Mouse (Mus musculus) kidney, embryonic 14.5 days (tissue): ENCODE results near the gene Spata4. TPM values are rescaled to one million over a fixed set of nuclear protein-coding genes. Genes with fewer than 3 reads are reported as not detected.

Source experiments
- polyA plus RNA-seq: library from polyadenylated mRNA; unstranded; fragments of >200 nt; fragmentation: Nextera tagmentation; extraction: Ambion mirVana; gene quantifications from 2 replicates; pipeline ENCODE4 v1.2.1, GENCODE M21; 2014

Spata4 gene
- polyA plus RNA-seq, 1 experiment from 2014 or later = not detected

Other genes starting within 250 kb of the Spata4 start
- 7.0 and 9.7 TPM in 2 replicates for gene Asb5, start 71.2 kb upstream of the Spata4 start, polyA plus RNA-seq
- 66.2 and 99.4 TPM in 2 replicates for gene Spcs3, start 70.8 kb upstream of the Spata4 start, polyA plus RNA-seq